ENCODE assay signal across 23 mouse cellular contexts in genomic region chr12:80068016-80068415, GRCm38 (mm10).
"Had no signal": no experiment of that assay in that cellular context is flagged by ENCODE, and none has a peak within 500 bp of the region (broad histone marks: within the 10 kb centered on the region; RNA-seq: fewer than 3 reads in every experiment).

No protein-coding gene starts in this region.

- H3K9me3 ChIP-seq: limb, embryonic 13.5 days; liver, embryonic 12.5 days; liver, embryonic 15.5 days; lung, embryonic 15.5 days; midbrain, embryonic 13.5 days; neural tube, embryonic 12.5 days; neural tube, embryonic 15.5 days had no signal

- H3K9ac ChIP-seq: limb, embryonic 13.5 days; liver, embryonic 12.5 days; liver, embryonic 15.5 days; lung, embryonic 15.5 days; midbrain, embryonic 13.5 days; neural tube, embryonic 12.5 days; neural tube, embryonic 15.5 days had no signal

- H3K4me2 ChIP-seq: limb, embryonic 13.5 days; liver, embryonic 12.5 days; liver, embryonic 15.5 days; lung, embryonic 15.5 days; midbrain, embryonic 13.5 days; neural tube, embryonic 12.5 days; neural tube, embryonic 15.5 days had no signal

- H3K27ac ChIP-seq: limb, embryonic 13.5 days; liver, embryonic 12.5 days; liver, embryonic 15.5 days; lung, embryonic 15.5 days; midbrain, embryonic 13.5 days; neural tube, embryonic 12.5 days; neural tube, embryonic 15.5 days; stomach, postnatal 0 days had no signal

- ATAC-seq: liver, embryonic 12.5 days; midbrain, embryonic 13.5 days had no signal

- H3K27me3 ChIP-seq: limb, embryonic 13.5 days; liver, embryonic 15.5 days; lung, embryonic 15.5 days; midbrain, embryonic 13.5 days; neural tube, embryonic 12.5 days; neural tube, embryonic 15.5 days had no signal

- H3K4me3 ChIP-seq: limb, embryonic 13.5 days; liver, embryonic 12.5 days; liver, embryonic 15.5 days; lung, embryonic 15.5 days; midbrain, embryonic 13.5 days; neural tube, embryonic 12.5 days; neural tube, embryonic 15.5 days had no signal

- DNase-seq: kidney, adult 18-20 months; kidney, adult 9 months; kidney, postnatal 14 days; kidney, postnatal 4 days; left cerebral cortex, postnatal 4 days; liver; lung, adult 18-20 months; lung, postnatal 10 days; lung, postnatal 36 days; right cerebral cortex, adult 18-20 months; right cerebral cortex, postnatal 14 days; right cerebral cortex, postnatal 4 days; thymus, adult 2 months; thymus, postnatal 14 days; thymus, postnatal 4 days had no signal

- H3K36me3 ChIP-seq: limb, embryonic 13.5 days; liver, embryonic 12.5 days; liver, embryonic 15.5 days; lung, embryonic 15.5 days; midbrain, embryonic 13.5 days; neural tube, embryonic 12.5 days; neural tube, embryonic 15.5 days had no signal
